Mouse (Mus musculus): ENCODE data around the gene Gm10310. TPM values are rescaled to one million over a fixed set of nuclear protein-coding genes. Genes with fewer than 3 reads are reported as not detected.
"Not testable (repeated sequence)": the region's sequence is repeated elsewhere in the genome, so short reads cannot be mapped to it uniquely, and the experiment has no call there.

Gm10310 gene
- not detected for total RNA-seq (2021)
- long read RNA-seq, experiment 1 = 0 reads
- long read RNA-seq, experiment 2 = 0 reads

- not testable (repeated sequence) for DNase-seq (ENCODE audit: low spot score in 2 of 2)
Measured at GRCm38 (mm10) chr10:129984962-129985361, at the start of gene Gm10310. TSS of gene Gm10310 (minus strand) at chr10:129985062.

GRCm38 (mm10) chr10:130030048-130030447, 45.2 kb upstream of the Gm10310 start, which contains the start of gene Olfr821:
TSS of gene Olfr821 (plus strand) at chr10:130030348.
- no peak for DNase-seq (ENCODE audit: low spot score in 2 of 2)

GRCm38 (mm10) chr10:130012321-130012720, 27.5 kb upstream of the Gm10310 start, which contains the start of gene Olfr820:
TSS of gene Olfr820 (plus strand) at chr10:130012621.
- no peak for DNase-seq (ENCODE audit: low spot score in 2 of 2)

GRCm38 (mm10) chr10:130005366-130005765, 20.5 kb upstream of the Gm10310 start:
- DNase-seq (ENCODE audit: low spot score in 2 of 2) = not testable (repeated sequence)

- not testable (repeated sequence) for DNase-seq (ENCODE audit: low spot score in 2 of 2)
Measured at GRCm38 (mm10) chr10:130004104-130004503, 19.2 kb upstream of the Gm10310 start.

GRCm38 (mm10) chr10:129981867-129982266, 3.0 kb downstream of the Gm10310 start:
- not testable (repeated sequence) for DNase-seq (ENCODE audit: low spot score in 2 of 2)

GRCm38 (mm10) chr10:129976040-129976439, 8.8 kb downstream of the Gm10310 start, which contains the start of gene Olfr247:
TSS of gene Olfr247 (minus strand) at chr10:129976140.
- DNase-seq (ENCODE audit: low spot score in 2 of 2) = not testable (repeated sequence)

GRCm38 (mm10) chr10:129972994-129973393, 11.9 kb downstream of the Gm10310 start:
- not testable (repeated sequence) for DNase-seq (ENCODE audit: low spot score in 2 of 2)

- DNase-seq (ENCODE audit: low spot score in 2 of 2) = not testable (repeated sequence)
Measured at GRCm38 (mm10) chr10:129967166-129967565, 17.7 kb downstream of the Gm10310 start, which contains the start of gene Olfr819. TSS of gene Olfr819 (minus strand) at chr10:129967266.

- DNase-seq (ENCODE audit: low spot score in 2 of 2) = not testable (repeated sequence)
Measured at GRCm38 (mm10) chr10:129966232-129966631, 18.6 kb downstream of the Gm10310 start.

GRCm38 (mm10) chr10:129949000-129949399, 35.9 kb downstream of the Gm10310 start, which contains the start of gene Olfr818:
TSS of gene Olfr818 (minus strand) at chr10:129949100.
- DNase-seq (ENCODE audit: low spot score in 2 of 2) = no peak

Other genes with a start within 250 kb of the Gm10310 start
- not detected for gene Olfr806, start 243.1 kb downstream of the Gm10310 start, total RNA-seq (2021)
- not detected for gene Olfr807, start 227.3 kb downstream of the Gm10310 start, total RNA-seq (2021)
- not detected for gene Olfr808, start 219.6 kb downstream of the Gm10310 start, total RNA-seq (2021)
- not detected for gene Olfr809, start 210.4 kb downstream of the Gm10310 start, total RNA-seq (2021)
- gene Olfr810, start 190.1 kb downstream of the Gm10310 start, total RNA-seq (2021) = not detected
- not detected for gene Olfr811, start 180.7 kb downstream of the Gm10310 start, total RNA-seq (2021)
- not detected for gene Olfr812, start 139.0 kb downstream of the Gm10310 start, total RNA-seq (2021)
- not detected for gene Olfr813, start 129.7 kb downstream of the Gm10310 start, total RNA-seq (2021)
- gene Olfr814, start 105.2 kb downstream of the Gm10310 start, total RNA-seq (2021) = not detected
- not detected for gene Olfr815, start 79.2 kb downstream of the Gm10310 start, total RNA-seq (2021)
- gene Olfr816, start 69.5 kb downstream of the Gm10310 start, total RNA-seq (2021) = not detected
- not detected for gene Olfr818, start 36.0 kb downstream of the Gm10310 start, total RNA-seq (2021)
- not detected for gene Olfr819, start 17.8 kb downstream of the Gm10310 start, total RNA-seq (2021)
- gene Olfr247, start 8.9 kb downstream of the Gm10310 start, total RNA-seq (2021) = not detected
- not detected for gene Olfr820, start 27.6 kb upstream of the Gm10310 start, total RNA-seq (2021)
- not detected for gene Olfr821, start 45.3 kb upstream of the Gm10310 start, total RNA-seq (2021)
- gene Olfr822, start 86.1 kb upstream of the Gm10310 start, total RNA-seq (2021) = not detected
- gene Olfr823, start 130.3 kb upstream of the Gm10310 start, total RNA-seq (2021) = not detected
- not detected for gene Olfr824, start 144.9 kb upstream of the Gm10310 start, total RNA-seq (2021)
- not detected for gene Olfr825, start 181.7 kb upstream of the Gm10310 start, total RNA-seq (2021)
- gene Olfr826, start 199.1 kb upstream of the Gm10310 start, total RNA-seq (2021) = not detected
- gene Olfr827, start 229.3 kb upstream of the Gm10310 start, total RNA-seq (2021) = not detected